Mouse (Mus musculus) retina, postnatal 1 day (tissue): Measurements from ENCODE around the gene Npr3.
"Not testable (repeated sequence)": the region's sequence is repeated elsewhere in the genome, so short reads cannot be mapped to it uniquely, and the experiment has no call there.

Experiments
- DNase-seq: peaks from one replicate; pipeline ENCODE4 v3.0.0-alpha.2; 2012

Gene Npr3

DNA sequence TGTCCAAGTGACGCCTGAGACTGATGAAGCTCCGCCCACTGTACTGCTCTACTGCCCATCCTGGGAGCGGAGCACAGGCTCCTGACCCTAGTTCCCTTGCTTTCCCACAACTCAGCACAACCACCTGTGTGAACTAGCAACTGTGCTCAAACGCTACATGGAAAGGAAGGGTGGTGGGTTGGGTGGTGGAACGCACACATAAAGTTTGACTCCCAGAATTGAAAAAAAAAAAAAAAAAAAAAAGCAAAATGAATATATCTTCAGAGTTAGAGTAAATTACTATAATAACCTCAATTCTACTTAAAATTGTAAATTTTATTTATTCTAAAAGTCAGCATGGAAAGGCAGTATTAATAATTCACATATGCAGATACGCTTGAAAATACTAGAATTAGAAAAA is 25.3 kb downstream of the Npr3 start:
- DNase-seq: no peak

DNA sequence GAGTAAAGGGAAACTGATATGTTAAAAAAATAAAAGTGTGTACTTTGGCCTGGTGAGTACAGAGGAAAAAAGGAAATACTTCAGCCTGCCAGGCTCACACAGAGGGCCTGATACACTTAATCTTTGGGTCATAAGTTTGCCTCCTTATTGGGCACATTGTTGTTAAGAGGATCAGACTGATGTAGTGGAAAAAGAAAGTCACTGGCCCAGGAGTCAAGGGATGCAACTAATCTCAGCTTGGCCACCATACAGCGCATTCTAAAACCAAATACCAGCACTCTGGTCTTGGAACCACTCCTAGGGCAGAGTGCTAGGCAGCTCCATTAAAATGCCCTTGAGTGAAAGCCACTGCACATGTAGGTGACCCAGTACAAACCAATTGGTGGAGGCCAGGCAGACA is 28.8 kb downstream of the Npr3 start:
- DNase-seq: no peak

- DNase-seq: no peak
These were observed 29.8 kb downstream of the Npr3 start for GRCm38 (mm10) chr15:11877273-11877672.

DNA sequence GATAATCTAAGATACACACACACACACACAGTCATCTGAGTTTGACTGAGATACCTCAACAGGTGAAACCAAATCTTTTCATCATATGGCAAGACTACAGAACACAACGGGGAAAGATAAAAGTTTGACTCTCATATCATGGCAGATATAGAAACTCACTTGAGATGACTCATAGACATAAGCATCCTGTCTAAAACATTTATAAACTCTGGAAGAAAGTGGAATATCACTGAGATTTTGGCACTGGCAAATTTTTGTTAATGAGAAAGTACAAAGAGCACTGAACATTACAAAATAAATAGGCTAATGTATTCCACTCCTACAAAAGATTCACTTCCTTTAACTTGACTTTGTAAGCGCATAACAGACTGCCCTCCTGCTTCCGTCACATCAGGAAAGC is 40.2 kb downstream of the Npr3 start:
- no peak for DNase-seq

DNA sequence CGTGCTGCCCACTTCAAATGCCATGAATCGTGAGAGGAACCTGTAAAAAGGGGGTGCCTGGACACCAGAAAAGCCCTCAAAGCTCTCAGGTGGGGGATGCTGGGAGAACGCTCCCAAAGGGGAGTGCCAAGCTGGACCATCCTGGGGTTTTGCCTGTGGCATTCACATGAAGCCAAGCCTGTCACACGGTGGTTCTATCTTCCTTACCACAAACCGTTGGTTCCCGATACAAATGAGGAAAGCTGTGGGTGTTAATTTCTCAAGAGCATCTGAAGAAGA is 43.6 kb downstream of the Npr3 start:
- DNase-seq: no peak

DNA sequence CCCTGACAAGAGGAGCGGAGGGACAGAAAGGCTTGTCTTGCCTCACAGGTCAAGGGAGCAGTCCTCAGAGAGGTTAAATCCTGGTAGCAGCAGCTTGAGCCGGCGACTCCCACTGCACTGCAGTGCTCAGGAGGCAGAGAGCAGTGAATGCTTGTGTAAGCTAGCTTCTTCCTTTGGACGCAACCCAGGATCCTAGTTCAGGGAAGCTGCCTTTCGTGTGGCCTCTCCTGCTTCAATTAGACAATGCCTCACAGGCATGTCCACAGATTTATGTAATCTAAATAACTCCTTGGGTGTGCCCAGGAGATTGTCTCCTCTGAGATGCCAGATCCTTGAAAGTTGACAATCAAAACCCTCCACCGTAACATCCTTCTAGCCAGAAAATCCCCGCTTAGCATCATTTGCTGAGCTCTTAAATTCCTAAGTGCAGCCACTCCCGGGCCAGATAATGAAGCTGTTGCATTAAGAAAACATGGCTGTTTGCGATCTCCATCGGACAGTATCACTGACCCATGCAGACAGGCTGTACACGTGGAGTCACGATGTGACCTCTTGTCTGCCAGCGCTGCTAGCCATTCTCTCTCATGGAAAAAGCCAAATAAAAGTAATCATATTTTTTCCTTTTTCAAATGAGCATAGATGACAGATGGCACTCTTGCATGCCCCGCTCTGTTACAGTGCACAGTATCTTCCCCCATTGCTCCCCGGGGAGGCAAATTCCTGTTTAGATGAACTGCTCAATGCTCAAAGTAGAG is 44.1 kb downstream of the Npr3 start:
- DNase-seq: no peak

DNA sequence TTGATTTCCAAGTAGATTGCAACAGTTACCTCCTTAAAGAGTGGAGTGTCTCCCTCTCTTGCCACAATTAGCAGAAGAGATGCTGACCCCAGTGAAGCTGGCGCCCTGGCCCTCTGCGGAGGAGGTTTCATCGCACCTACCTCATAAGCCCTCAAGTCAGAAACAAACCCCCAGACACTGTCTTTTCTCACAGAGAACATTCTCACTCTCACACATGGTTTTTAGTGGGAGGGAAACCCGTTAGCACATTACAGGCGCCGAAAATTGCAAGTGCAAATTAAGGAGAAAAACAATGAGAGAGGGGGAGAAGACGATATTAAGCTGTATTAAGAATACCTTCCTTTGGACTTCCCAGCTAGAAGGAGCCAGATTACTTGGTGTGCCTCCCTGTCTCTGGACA is 44.8 kb downstream of the Npr3 start:
- no peak for DNase-seq

DNA sequence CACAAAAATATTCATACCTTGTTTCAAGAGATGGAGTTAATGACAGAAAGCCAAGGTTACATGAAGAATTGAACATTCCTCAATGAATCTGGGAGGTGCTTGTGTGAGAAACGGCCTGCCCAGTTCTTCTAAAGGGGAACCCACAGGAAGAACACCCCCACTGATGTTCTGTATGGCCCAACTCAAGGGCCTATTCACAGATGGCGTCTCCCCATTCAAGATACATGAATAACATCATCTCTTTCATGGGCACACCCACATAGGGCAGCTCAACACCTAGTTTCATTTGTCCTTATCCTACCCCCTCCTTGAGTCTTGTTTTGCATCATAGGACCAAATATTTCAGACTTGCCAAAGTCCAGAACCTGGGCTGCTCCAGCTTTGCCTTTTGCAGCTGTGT is 46.8 kb downstream of the Npr3 start:
- DNase-seq: no peak

- no peak for DNase-seq
These were observed 47.3 kb downstream of the Npr3 start for GRCm38 (mm10) chr15:11859829-11860228.

DNA sequence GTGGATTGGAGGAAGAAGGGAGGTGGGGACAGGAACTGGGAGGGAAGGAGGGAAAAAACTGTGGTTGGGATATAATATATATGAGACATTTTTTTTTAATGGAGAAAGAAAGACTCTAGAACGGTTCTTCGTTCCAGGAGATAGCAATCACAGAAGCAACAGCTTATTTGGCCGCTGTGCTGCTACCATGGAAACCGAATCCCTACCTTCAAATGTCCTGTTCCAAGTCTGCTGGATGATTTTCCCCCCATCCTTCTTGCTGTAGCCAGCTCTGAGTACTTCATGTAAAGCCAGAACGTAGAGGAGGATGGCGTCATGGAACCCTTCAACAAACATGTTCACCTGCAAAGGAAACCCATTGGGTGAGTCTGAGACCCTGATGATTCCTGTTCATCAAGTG is 48.7 kb downstream of the Npr3 start:
- DNase-seq: no peak

DNA sequence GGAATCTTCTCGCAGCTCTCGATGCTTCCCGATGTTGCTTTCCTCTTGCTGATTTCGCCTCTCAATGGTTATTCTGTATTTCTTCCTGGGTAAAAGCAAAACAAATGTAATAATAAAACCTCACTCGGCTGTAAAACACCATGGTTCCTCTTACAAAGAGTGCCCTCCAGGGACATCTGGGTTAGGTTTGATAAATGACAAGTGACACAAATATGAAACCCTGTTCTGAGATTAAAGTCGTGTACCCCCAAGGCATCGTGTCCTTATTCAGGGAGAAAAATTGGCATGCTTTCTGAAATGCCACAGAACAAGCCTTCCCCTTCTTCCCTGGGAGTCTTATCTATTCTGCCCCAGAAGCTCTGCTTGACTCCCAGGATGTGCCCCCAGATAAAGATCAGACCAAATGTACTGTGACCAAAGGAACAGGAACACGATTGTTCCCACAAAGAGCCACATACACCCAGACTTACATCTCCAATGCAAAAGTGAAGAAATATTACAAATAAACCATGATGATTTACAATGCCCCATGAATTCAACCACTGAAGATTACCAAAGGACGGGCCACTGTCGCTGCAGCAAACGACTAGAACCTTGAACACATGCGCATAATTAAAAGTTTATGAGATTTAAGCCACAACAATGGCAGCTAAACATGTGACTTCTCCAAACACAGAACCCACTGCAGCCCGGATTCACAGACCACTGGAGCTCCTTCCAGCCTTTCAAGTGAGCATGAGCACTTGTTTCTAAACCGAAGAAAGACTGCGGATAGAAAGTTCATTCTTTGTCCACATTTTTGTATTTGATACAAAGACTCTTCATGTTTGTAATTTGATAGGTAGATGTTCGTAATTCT is 61.7 kb downstream of the Npr3 start:
- DNase-seq: peak; percentile 83

- no peak for DNase-seq
These were observed 63.0 kb downstream of the Npr3 start for GRCm38 (mm10) chr15:11844115-11844514.

DNA sequence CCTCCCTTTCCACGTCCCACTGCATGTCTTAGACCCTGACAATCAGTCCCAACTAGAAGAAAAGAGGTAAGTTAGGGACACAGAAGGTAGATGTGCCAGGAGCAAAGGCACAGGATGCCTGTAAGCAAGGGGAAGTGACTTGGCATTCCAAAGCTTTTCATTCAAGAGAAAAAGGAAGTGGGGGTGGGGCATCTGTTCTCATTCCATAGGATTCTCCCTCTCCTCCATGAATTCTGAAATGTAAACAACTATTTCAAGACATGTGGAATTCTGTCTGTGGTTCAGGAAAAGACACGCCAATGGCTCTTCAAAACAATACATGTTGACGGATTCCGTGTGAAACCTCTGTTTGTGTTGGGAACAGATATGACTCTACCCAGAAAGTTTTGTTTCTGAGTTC is 65.3 kb downstream of the Npr3 start:
- no peak for DNase-seq

GRCm38 (mm10) chr15:11835913-11836312 is 71.2 kb downstream of the Npr3 start:
- DNase-seq: no peak

DNA sequence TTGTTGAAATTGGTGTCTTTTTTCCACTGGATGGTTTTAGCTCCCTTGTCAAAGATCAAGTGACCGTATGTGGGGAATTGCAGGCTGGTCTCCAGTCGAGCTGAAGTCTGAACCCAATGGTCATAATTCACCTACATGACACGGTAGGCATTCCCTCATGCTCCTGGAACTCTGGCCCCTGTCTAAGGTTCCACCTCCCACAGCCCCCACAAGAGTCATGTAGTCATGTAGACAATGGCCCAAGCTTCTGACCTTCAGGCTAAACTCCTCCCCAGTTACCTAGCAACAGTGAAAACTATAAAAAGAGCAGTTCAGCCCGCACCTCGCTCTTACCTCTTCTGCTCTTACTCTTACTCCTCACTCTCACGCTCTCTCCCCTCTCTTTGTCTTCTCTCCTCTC is 84.7 kb downstream of the Npr3 start:
- DNase-seq: not testable (repeated sequence)

- DNase-seq: no peak
These were observed 91.5 kb downstream of the Npr3 start for GRCm38 (mm10) chr15:11815551-11815950.

- no peak for DNase-seq
These were observed 103.5 kb downstream of the Npr3 start for GRCm38 (mm10) chr15:11803576-11803975.

GRCm38 (mm10) chr15:11801863-11802722 is 105.0 kb downstream of the Npr3 start:
- DNase-seq: peak; percentile 83

- DNase-seq: no peak
These were observed 112.5 kb downstream of the Npr3 start for GRCm38 (mm10) chr15:11794632-11795031.
